Mouse (Mus musculus): ENCODE measurements around the gene Ccdc73.
A peak's percentile ranks its signal among the peaks of the same experiment; 100 is the strongest.
"Not testable (repeated sequence)": the region's sequence is repeated elsewhere in the genome, so short reads cannot be mapped to it uniquely, and the experiment has no call there.

The Ccdc73 gene

GRCm38 (mm10) chr2:104867282-104867855, at the start of gene Ccdc73:
Gene Ccdc73 (plus strand): TSS chr2:104867805.
- DNase-seq (ENCODE audit: low spot score) = no peak

- DNase-seq (ENCODE audit: low spot score) = not testable (repeated sequence)
Measured at GRCm38 (mm10) chr2:104818763-104819162, 48.8 kb upstream of the Ccdc73 start.

GRCm38 (mm10) chr2:104826191-104826590, 41.4 kb upstream of the Ccdc73 start:
- DNase-seq (ENCODE audit: low spot score) = no peak

GRCm38 (mm10) chr2:104832486-104832885, 35.1 kb upstream of the Ccdc73 start:
- DNase-seq (ENCODE audit: low spot score) = no peak

- DNase-seq (ENCODE audit: low spot score) = no peak
Measured at GRCm38 (mm10) chr2:104840974-104841373, 26.6 kb upstream of the Ccdc73 start.

GRCm38 (mm10) chr2:104841736-104842135, 25.9 kb upstream of the Ccdc73 start:
- DNase-seq (ENCODE audit: low spot score) = no peak

GRCm38 (mm10) chr2:104842559-104842958, 25.0 kb upstream of the Ccdc73 start:
- no peak for DNase-seq (ENCODE audit: low spot score)

GRCm38 (mm10) chr2:104846638-104847414, 20.8 kb upstream of the Ccdc73 start:
- DNase-seq (ENCODE audit: low spot score) = no peak

GRCm38 (mm10) chr2:104847645-104848044, 20.0 kb upstream of the Ccdc73 start:
- no peak for DNase-seq (ENCODE audit: low spot score)

- no peak for DNase-seq (ENCODE audit: low spot score)
Measured at GRCm38 (mm10) chr2:104848235-104849161, 19.1 kb upstream of the Ccdc73 start.

- DNase-seq (ENCODE audit: low spot score) = peak; percentile 37
Measured at GRCm38 (mm10) chr2:104849276-104849990, 18.2 kb upstream of the Ccdc73 start, which contains the start of gene Prrg4. Gene Prrg4 (minus strand): TSS chr2:104849876.

GRCm38 (mm10) chr2:104849991-104850359, 17.6 kb upstream of the Ccdc73 start:
- DNase-seq (ENCODE audit: low spot score) = no peak

GRCm38 (mm10) chr2:104851686-104852085, 15.9 kb upstream of the Ccdc73 start:
- no peak for DNase-seq (ENCODE audit: low spot score)

- DNase-seq (ENCODE audit: low spot score) = no peak
Measured at GRCm38 (mm10) chr2:104852546-104852945, 15.1 kb upstream of the Ccdc73 start.

- DNase-seq (ENCODE audit: low spot score) = no peak
Measured at GRCm38 (mm10) chr2:104854836-104855235, 12.8 kb upstream of the Ccdc73 start.

GRCm38 (mm10) chr2:104855732-104856131, 11.9 kb upstream of the Ccdc73 start:
- DNase-seq (ENCODE audit: low spot score) = no peak

GRCm38 (mm10) chr2:104856218-104856617, 11.4 kb upstream of the Ccdc73 start:
- DNase-seq (ENCODE audit: low spot score) = no peak

- not testable (repeated sequence) for DNase-seq (ENCODE audit: low spot score)
Measured at GRCm38 (mm10) chr2:104858083-104858482, 9.5 kb upstream of the Ccdc73 start.

GRCm38 (mm10) chr2:104859060-104859459, 8.5 kb upstream of the Ccdc73 start:
- DNase-seq (ENCODE audit: low spot score) = no peak

- DNase-seq (ENCODE audit: low spot score) = no peak
Measured at GRCm38 (mm10) chr2:104860426-104860825, 7.2 kb upstream of the Ccdc73 start.

- DNase-seq (ENCODE audit: low spot score) = no peak
Measured at GRCm38 (mm10) chr2:104864176-104864860, 3.3 kb upstream of the Ccdc73 start.

All from ovary, postnatal 14 days (tissue).